Mouse (Mus musculus): Measurements from ENCODE around the gene Zmynd10.
A peak's percentile ranks its signal among the peaks of the same experiment; 100 is the strongest.
"Not testable (repeated sequence)": the region's sequence is repeated elsewhere in the genome, so short reads cannot be mapped to it uniquely, and the experiment has no call there.

Zmynd10 gene

GRCm38 (mm10) chr9:107555031-107555457, 7.9 kb downstream of the Zmynd10 start:
- DNase-seq (ENCODE audit: low read depth, low spot score), result no peak

- no peak for DNase-seq (ENCODE audit: low read depth, low spot score)
Observed at GRCm38 (mm10) chr9:107555701-107556100, 8.6 kb downstream of the Zmynd10 start.

DNA sequence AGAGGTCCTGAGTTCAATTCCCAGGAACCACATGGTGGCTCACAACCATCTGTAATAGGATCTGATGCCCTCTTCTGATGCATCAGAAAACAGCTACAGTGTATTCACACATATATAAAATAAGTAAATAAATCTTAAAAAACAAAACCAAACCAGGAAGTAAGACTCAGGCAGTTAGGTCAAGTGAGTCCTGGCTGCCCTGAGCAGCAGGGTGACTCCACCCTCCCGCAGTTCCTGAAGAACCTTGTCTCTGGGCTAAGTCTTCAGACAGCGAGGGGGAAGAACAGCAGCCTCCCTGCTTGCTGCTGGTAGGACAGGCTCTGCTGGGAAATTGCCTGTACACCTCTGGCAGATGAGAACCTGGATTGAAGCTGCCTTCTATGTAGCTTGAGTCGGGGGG, 9.2 kb downstream of the Zmynd10 start:
- DNase-seq (ENCODE audit: low read depth, low spot score), result no peak

DNA sequence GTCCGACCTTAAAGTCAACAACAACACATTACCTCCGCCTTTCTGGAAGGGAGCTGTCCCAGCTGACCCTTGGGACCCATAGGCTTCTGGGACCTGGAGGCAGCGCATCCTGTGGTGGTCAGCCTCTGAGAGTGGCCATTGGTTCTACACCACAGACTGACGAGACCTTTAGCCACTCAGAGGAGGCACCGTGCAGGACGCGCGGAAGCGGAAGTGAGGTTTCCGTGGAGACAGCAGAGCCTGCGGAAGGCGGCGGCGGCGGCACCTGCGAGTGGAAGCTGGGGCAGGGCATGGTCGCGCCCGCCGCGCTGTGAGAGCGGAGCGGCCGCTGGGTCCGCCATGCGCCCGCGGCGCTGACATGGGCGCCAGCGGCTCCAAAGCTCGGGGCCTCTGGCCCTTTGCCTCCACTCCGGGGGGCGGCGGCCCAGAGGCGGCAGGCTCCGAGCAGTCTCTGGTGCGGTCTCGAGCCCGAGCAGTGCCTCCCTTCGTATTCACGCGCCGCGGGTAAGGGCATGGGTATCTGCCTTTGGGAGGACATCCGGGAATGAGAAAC, 16.0 kb downstream of the Zmynd10 start, which contains the start of gene Tusc2:
Gene Tusc2, plus strand, starts transcription at position 227 of the 553 bp plus-strand sequence.
- peak; percentile 77 for DNase-seq (ENCODE audit: low read depth, low spot score)

- not testable (repeated sequence) for DNase-seq (ENCODE audit: low read depth, low spot score)
Observed at GRCm38 (mm10) chr9:107565556-107565955, 18.5 kb downstream of the Zmynd10 start.

DNA sequence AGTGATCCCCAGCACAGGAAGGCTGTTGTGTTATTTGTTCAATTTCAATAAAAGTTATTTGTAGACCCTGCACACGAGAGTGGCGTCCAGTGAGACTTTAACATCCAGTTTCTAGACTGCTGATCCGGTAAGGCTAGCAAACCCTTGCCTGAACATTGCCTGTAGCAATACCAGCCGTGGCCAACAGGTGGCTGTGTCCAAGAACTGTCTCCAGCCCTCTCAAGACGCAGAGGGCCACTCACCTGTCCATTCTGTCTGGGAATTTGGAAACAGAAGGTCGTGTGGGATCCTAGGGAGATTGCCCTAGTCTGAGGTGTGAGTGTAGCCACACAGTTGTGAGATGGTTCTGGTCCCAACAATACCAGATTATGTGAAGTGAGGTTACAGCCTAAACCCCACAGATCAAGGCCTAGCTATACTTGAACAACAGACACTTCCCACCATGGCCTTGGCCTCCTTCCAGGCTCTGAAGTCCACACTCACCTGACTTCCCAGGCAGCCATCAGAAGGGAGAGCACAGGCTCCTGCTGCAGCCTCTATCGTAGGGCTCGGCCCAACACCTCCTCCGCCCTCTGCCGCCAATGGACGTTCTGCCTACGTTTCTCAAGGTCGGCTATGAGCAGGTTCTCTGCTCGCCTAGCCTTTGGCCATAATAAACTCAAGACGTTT, 19.1 kb downstream of the Zmynd10 start:
- no peak for DNase-seq (ENCODE audit: low read depth, low spot score)

GRCm38 (mm10) chr9:107566855-107567254, 19.8 kb downstream of the Zmynd10 start:
- DNase-seq (ENCODE audit: low read depth, low spot score), result no peak

- DNase-seq (ENCODE audit: low read depth, low spot score), result no peak
Observed at GRCm38 (mm10) chr9:107567702-107568319, 20.7 kb downstream of the Zmynd10 start, which contains the start of gene Hyal2. Gene Hyal2, plus strand, starts transcription at chr9:107567945.

GRCm38 (mm10) chr9:107568331-107569261, 21.5 kb downstream of the Zmynd10 start:
- no peak for DNase-seq (ENCODE audit: low read depth, low spot score)

DNA sequence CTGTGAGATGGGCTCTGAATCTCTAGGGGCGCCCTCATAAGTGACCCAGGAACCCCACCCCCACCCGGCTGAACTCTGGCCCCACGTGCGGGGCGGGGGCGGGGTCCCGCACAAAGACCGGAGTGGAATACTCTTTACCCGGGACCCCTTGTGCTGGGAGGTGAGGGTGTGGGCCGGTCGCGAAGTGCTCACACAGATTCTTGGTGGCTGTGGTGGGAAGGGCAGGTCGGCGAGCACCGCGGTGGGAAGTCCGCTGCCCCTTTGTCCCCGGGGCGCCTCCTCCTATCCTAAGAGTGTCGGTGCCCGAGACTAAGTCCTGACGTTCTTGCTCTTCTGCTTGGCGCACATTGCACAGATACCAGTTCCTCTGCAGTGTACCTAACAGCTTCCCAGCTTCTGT, 22.2 kb downstream of the Zmynd10 start:
- no peak for DNase-seq (ENCODE audit: low read depth, low spot score)

DNA sequence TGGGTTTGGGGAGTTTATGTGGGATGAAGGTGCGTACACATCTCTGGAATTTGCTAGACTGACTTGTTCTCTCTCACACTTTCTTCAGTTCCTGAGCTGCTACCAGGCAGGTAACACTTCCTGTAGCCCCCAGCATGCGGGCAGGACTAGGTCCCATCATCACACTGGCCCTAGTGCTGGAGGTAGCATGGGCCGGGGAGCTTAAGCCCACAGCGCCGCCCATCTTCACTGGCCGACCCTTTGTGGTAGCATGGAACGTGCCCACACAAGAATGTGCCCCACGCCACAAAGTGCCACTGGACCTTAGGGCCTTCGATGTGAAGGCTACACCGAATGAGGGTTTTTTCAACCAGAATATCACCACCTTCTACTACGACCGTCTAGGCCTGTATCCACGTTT, 22.9 kb downstream of the Zmynd10 start:
- no peak for DNase-seq (ENCODE audit: low read depth, low spot score)

GRCm38 (mm10) chr9:107570845-107571244, 23.7 kb downstream of the Zmynd10 start:
- DNase-seq (ENCODE audit: low read depth, low spot score), result no peak

GRCm38 (mm10) chr9:107571534-107572326, 24.6 kb downstream of the Zmynd10 start:
- DNase-seq (ENCODE audit: low read depth, low spot score), result no peak

- DNase-seq (ENCODE audit: low read depth, low spot score), result no peak
Observed at GRCm38 (mm10) chr9:107572327-107572662, 25.2 kb downstream of the Zmynd10 start.

GRCm38 (mm10) chr9:107573774-107574173, 26.7 kb downstream of the Zmynd10 start:
- not testable (repeated sequence) for DNase-seq (ENCODE audit: low read depth, low spot score)

DNA sequence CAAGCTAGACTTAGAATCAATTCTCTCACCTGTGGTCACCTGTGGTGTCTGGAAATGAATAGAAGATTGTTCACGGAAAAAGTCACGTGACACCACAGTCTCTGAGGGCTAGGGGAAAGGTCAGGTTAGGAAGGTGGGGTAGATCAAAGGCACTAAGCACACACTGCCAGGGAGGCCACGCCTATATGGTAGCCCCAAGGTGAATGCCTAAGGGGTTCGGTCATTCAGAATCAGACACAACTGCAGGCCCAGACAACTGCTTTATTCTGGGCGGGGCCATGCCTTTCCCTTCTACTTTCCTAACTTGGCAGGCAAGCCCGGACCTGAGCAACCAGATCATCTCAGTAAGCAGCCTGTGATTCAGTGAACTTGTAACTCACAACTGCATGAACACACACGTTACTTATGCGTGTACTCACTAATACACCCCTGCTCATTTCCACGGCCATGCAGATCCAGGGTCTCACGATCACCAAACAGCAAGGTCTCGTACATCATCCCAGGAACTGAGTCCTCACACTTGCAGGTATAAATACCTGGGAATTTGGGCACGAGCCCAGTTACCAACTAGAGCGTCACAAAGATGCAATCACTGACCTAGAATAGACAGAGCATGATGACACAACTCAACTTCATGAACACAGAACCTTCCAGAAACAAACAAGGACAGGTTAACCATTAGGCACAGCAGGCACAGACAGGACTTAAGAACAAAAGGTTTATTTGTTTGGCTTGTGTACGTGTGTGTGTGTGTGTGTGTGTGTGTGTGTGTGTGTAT, 28.7 kb downstream of the Zmynd10 start:
- DNase-seq (ENCODE audit: low read depth, low spot score), result no peak

DNA sequence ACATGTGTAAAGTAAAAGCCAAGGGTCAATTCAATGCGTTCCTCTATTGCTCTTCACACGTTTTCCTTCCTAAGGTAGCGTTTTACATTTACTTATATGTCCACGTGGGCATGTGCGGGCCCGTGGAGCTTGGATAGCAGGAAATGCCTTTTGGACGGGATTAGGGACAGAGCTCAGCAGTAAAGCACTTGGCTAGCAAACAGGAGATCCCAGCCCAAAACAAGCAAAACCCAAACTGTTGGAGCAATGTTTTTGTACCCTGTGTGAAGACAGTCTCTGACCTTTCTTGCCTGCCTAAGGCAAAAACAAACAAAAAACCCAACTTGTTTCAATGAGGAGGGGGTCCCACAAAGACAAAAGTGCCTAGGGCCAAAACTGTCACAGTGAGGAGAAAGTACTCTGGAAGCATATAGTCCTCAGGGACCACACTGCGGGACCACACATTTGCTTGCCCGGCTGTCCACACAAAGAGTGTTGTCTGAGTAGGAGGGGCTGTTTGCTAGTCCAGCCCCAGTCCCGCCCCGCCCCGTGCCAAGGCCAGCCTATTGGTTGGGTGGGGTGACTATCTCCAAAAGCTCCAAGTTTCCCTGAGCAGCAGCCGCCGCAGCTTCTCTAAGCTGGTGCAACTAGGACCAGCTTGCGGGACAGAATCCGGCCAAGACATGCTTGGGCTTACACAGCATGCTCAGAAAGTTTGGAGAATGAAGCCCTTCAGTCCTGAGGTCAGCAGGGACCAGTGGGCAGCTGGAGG, 29.4 kb downstream of the Zmynd10 start, which contains the start of gene Hyal1:
Gene Hyal1, plus strand, starts transcription at position 571 of the 751 bp plus-strand sequence.
- DNase-seq (ENCODE audit: low read depth, low spot score), result no peak

GRCm38 (mm10) chr9:107577871-107578270, 30.8 kb downstream of the Zmynd10 start:
- DNase-seq (ENCODE audit: low read depth, low spot score), result no peak

DNA sequence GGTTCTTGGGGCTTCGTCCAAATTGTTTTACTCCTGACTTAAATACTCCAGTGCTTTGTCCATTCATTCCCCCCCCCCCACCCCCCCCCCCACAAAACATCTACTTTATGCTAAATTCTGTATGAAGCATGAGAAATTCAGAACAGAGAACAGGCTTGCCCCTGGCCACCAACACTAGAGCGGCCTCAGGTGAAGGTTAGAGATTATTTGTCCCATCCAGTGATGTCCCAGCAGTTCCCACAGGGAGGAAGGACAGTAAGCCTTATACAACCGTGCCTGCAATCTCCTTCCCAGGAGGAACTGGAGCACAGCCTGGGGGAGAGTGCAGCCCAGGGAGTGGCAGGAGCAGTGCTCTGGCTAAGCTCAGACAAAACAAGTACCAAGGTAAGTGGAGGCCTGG, 31.5 kb downstream of the Zmynd10 start, which contains the start of gene Naa80:
Gene Naa80, plus strand, starts transcription at position 301 of the 400 bp plus-strand sequence.
- DNase-seq (ENCODE audit: low read depth, low spot score), result no peak
